Mouse (Mus musculus) liver, adult 2 months (tissue): ENCODE measurements at regions not wholly inside any gene's neighbourhood (a gene's known extent, or its start where the extent isn't known, plus 50 kb on each side); places are given as distances from the start of the nearest gene placed in this dataset.

Experiments
- DNase-seq: peaks from one replicate; pipeline ENCODE4 v3.0.0-alpha.2; 2011; ENCODE audit warnings: low read depth, low spot score; ENCODE audit errors: extremely low read depth
- H3K27ac ChIP-seq: fragments of 200-500 bp; replicated peaks from 2 replicates; pipeline ENCODE4 v1.5.1; 2012; ENCODE audit warnings: low read depth, mild to moderate bottlenecking, control low read depth, inconsistent platforms, low read length; ENCODE audit not compliant: insufficient read depth
- H3K27me3 ChIP-seq: fragments of 200-500 bp; 2 replicates; pipeline ENCODE4 v1.6.1; 2012; ENCODE audit warnings: mild to moderate bottlenecking, moderate library complexity, low read length, inconsistent platforms; ENCODE audit not compliant: control insufficient read depth, insufficient read depth
- H3K36me3 ChIP-seq: fragments of 200-500 bp; 2 replicates; pipeline ENCODE4 v1.6.1; 2012; ENCODE audit warnings: low read length, inconsistent platforms; ENCODE audit not compliant: control insufficient read depth, insufficient read depth
- H3K4me1 ChIP-seq: fragments of 200-500 bp; 2 replicates; pipeline ENCODE4 v1.6.1; 2011; ENCODE audit warnings: low read length; ENCODE audit not compliant: control insufficient read depth, insufficient read depth
- H3K4me3 ChIP-seq: fragments of 200-500 bp; 2 replicates; pipeline ENCODE4 v1.5.1; 2011; ENCODE audit warnings: low read depth, mild to moderate bottlenecking, control low read depth, low read length, moderate library complexity; ENCODE audit not compliant: insufficient read depth
- H3K79me2 ChIP-seq: fragments of 200-500 bp; 2 replicates; pipeline ENCODE4 v1.6.1; 2012; ENCODE audit warnings: inconsistent platforms, mild to moderate bottlenecking, low read length, moderate library complexity; ENCODE audit not compliant: control insufficient read depth, insufficient read depth
- H3K9ac ChIP-seq: fragments of 200-500 bp; 2 replicates; pipeline ENCODE4 v1.6.1; 2012; ENCODE audit warnings: low read depth, mild to moderate bottlenecking, control low read depth, inconsistent platforms, low read length
- CTCF ChIP-seq: fragments of 200-500 bp; IDR thresholded peaks from 2 replicates; pipeline ENCODE4 v1.5.1; 2011; ENCODE audit warnings: low read depth, low read length, control low read depth
- POLR2A ChIP-seq: fragments of 200-500 bp; IDR thresholded peaks from 2 replicates; pipeline ENCODE4 v1.6.1; 2011; ENCODE audit warnings: low read length, control low read depth; ENCODE audit not compliant: insufficient read depth; ENCODE audit errors: extremely low read depth
- WGBS: fragments of 180-500 bp; shearing (Covaris S2); methylation state at CpG from one replicate; pipeline ENCODE4 v1.1.7; 2018; 5-methylcytosine and 5-hydroxymethylcytosine counted together

- 83% methylated on average over 4 of the region's 4 CpGs for WGBS
- no peak for DNase-seq
- no peaks in the 10 kb centered on the region for H3K79me2 ChIP-seq
These were observed 3669.2 kb downstream of the 9330182O14Rik start for GRCm38 (mm10) chr15:43803342-43803741.

More at GRCm38 (mm10) chr15:43803342-43803741, 3669.2 kb downstream of the 9330182O14Rik start:
- H3K27ac ChIP-seq: no peak overlapping the region
- no peak overlapping the region for H3K9ac ChIP-seq
- H3K36me3 ChIP-seq: no peaks in the 10 kb centered on the region
- no peak overlapping the region for H3K4me3 ChIP-seq
- no peaks in the 10 kb centered on the region for H3K27me3 ChIP-seq
- H3K4me1 ChIP-seq: no peaks in the 10 kb centered on the region
- TF ChIP-seq CTCF (no peak), POLR2A (no peak)
